Mouse (Mus musculus): ENCODE measurements at regions not wholly inside any gene's neighbourhood (a gene's known extent, or its start where the extent isn't known, plus 50 kb on each side); places are given as distances from the start of the nearest gene placed in this dataset.
A peak's percentile ranks its signal among the peaks of the same experiment; 100 is the strongest.

GRCm38 (mm10) chr12:88530450-88531143 is 170.2 kb downstream of the Adck1 start:
- DNase-seq (ENCODE audit: extremely low spot score in 1 of 2, low spot score in 2 of 2) = no peak
- intact Hi-C loops (cut with DNase I) = no loop called here

DNA sequence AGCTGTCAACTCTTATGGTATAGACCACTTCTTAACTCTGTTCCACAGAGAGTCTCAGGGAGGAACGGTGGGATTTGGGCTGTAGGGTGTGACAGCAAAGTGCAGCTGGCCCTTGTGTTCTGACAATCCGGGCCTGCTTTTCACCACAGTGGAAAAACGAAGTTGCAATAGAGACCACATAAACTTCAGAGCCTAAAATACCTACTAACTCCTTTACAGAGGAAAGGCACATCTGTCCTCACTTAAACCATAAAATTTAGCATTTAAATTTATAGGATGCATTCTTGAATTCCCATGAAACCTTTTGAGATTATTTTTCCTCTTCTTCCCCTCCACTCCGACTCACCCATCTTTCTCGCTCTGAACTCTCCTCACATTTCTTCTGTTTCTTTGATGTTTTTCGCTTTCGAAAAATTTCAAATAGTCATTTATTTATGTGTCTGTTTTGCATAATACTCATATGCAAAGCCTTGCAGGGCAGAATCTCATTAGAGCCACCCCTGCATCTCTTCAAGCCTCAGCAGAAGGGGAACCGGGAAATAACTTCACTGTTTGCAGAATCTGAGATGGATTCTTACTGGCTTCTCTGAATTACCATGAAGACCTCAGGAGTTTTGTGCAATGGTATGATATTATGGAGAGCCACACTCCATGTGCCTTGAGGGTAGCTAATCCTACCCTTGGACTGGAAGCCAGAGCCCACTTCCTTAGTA is 172.1 kb downstream of the Adck1 start:
- intact Hi-C loops (cut with DNase I) = no loop called here
- no peak for DNase-seq (ENCODE audit: extremely low spot score in 1 of 2, low spot score in 2 of 2)

GRCm38 (mm10) chr12:88551856-88552255 is 170.8 kb upstream of the Nrxn3 start:
- intact Hi-C loops (cut with DNase I) = no loop called here
- peak in 1 of 2 experiments; percentile 20 for DNase-seq (ENCODE audit: extremely low spot score in 1 of 2, low spot score in 2 of 2)

DNA sequence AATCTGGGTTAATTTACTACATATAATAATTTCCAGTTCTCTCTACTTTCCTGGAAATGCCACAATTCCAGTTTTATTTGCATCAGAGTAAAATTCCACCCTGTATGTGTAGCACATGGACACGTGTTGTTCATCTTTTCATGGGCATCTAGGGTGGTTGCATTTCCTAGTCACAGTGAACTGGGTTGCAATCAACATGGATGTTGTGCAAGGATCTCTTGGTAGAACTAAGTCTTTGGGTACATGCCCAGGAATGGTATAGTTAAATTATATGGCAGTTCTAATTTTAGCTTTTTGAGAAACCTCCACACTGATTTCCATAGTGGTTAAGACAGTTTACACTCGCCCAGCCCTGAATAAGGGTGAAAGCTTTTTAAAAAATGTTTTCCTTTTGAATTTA is 167.2 kb upstream of the Nrxn3 start:
- no peak for DNase-seq (ENCODE audit: extremely low spot score in 1 of 2, low spot score in 2 of 2)
- intact Hi-C loops (cut with DNase I) = no loop called here

DNA sequence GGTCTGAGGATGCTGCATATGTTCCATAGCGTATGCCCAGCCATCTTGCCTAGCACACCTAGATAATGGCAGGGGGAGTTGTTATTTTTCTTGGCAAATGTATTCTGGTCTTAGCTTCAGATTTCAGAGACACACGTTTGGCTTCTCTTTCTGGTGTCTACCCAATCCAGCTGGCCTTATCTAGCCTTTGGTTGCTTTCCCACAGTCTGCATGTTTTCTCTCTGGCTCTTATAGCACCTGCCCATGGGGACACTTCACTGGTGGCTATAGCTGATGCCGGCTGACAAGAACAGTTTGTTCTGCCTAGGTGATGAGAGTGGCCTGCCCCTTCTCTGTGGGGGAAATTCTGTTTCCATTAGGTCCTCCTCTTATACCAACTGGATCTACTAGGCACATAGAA is 164.6 kb upstream of the Nrxn3 start:
- intact Hi-C loops (cut with DNase I) = no loop called here
- DNase-seq (ENCODE audit: extremely low spot score in 1 of 2, low spot score in 2 of 2) = no peak

DNA sequence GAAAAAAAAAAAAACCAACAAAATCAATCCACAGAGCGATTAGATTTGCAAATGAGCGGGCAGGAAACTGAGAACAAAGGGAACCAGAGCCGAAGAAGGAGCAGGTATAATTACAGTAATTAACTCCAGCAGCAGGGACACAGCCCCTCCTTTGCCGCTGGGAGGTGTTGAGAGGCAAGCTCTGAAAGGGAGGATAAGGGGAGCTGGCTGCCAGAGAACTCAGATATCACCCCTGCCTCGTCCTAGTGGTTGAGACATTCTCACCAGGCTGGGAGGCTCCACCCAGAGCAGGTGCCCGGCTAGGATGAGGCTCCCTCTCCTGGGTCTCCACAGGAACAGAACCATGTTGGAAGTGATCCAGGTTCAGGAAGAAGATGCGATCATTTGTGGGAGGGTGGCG is 142.7 kb upstream of the Nrxn3 start:
- DNase-seq (ENCODE audit: extremely low spot score in 1 of 2, low spot score in 2 of 2) = peak; percentile 27 to 40
- intact Hi-C loops (cut with DNase I) = no loop called here

- DNase-seq (ENCODE audit: extremely low spot score in 1 of 2, low spot score in 2 of 2) = no peak
- intact Hi-C loops (cut with DNase I) = no loop called here
Measured at GRCm38 (mm10) chr12:88605939-88606338, 116.7 kb upstream of the Nrxn3 start.

DNA sequence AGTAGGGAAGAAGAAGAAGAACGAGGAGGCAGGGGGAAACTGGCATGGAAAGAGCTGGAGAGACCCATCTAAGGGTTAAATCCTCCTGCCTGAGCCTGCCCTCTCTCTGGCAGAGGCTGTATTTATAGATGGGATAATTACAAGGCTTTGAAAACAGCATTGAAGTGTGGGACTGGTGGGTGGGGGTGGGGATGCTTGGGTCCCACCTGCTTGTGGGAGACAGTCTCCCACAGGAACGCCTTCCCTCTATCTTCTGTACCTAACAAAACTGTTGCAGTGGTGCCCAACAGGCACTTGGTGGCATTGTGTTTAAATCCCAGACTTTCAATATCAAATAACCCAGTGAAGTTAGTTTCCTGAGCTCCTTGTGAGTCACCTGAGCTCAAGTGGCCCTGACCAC is 102.6 kb upstream of the Nrxn3 start:
- DNase-seq (ENCODE audit: extremely low spot score in 1 of 2, low spot score in 2 of 2) = no peak
- intact Hi-C loops (cut with DNase I) = no loop called here

DNA sequence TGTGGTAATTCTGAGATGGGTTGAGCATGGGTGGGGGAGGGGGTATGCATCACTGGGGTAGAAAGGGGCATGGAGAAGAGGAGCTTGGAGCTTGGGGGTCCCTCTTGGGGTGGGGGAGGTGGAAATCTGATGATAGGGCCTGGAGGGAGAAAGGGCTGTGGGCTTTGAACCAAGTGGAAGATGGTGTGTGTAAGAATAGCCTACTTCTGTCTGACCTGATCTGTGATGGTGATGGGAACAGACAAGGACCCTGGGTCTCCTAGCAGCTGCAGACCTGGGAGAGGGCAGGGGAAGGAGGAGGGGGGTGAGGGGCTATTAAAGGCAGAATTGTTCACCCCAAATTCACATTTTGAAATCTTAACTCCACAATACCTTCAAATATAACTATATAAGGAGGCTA is 78.4 kb upstream of the Nrxn3 start:
- no peak for DNase-seq (ENCODE audit: extremely low spot score in 1 of 2, low spot score in 2 of 2)
- intact Hi-C loops (cut with DNase I) = loop anchor here (5.0 kb wide), 1 partner anchor 1167 kb away; no protein-coding TSS in a partner anchor

DNA sequence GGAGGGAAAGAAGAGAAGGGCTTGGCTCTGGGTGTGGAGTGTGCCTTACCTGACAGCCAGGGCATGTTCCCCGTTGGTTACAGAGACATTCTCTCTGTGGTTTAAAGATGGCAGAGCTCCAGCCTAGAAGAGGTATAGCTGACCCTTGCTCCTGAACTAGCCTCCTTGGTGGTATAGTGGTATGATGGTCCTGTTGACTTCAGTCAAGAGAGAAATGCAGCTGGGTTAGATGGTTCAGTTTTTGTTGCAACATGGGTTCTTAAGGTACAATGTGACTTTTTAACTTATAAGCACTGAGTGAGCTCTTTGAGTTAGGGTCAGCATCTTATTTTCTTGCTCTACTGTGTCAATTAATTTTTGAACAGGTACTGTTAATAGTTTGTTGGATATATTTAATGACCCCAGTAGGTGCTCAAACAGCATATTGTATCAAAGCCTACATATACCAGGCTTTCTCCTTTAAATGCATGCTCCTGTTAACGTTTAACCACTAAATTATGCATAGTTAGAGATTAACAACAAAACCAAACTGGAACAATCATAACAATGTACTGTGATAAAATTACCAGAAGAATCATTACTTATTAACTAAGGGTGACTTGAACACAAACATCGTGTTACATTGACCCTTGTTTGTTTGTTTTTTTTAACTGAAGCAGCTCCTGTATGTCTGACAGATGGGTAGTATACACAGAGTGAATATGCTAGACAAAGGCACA is 70.5 kb upstream of the Nrxn3 start:
- no peak for DNase-seq (ENCODE audit: extremely low spot score in 1 of 2, low spot score in 2 of 2)
- intact Hi-C loops (cut with DNase I) = no loop called here

Data from left cerebral cortex, postnatal 10 days (tissue).